Mouse (Mus musculus): ENCODE results near the gene Cntf.

DNA sequence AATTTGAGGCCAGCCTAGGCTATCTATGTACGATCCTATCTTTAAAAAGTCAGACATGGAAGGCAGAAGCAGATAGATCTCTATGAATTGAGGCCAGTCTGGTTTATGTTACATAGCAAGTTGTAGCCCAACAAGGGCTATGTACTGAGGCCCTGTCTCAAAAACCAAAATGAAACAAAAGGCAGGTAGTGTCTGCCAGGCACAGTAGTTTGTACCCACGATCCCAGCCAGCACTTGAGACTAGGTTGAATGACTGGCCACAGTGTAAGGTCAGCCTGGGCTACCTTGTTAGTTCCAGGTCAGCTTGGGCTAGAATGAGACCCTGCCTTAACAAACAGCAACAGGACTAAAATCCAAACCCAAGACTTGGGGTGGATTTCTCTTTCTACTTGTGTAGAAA, 35.2 kb upstream of the Cntf start:
- no peak for TF ChIP-seq CTCF (IDR thresholded peaks at IDR 0.05; ENCODE audit: extremely low read depth, insufficient read depth, insufficient read length, insufficient replicate concordance)
- TF ChIP-seq POLR2A (IDR thresholded peaks at IDR 0.05; ENCODE audit: low read depth, low read length), result no peak

Data from spleen, adult 2 months (tissue).